Mouse (Mus musculus) frontal cortex, adult 2 months (tissue): ENCODE measurements around the gene Kcnh5. TPM values are rescaled to one million over a fixed set of nuclear protein-coding genes. Genes with fewer than 3 reads are reported as not detected.

Experiments
- DNase-seq, 2 experiments: peaks; one replicate each; pipeline ENCODE4 v3.0.0; 2022; ENCODE audit warnings: low spot score in 1 of 2; ENCODE audit errors: extremely low spot score in 1 of 2
- polyA plus RNA-seq: library from polyadenylated mRNA; depleted of rRNA; stranded (reverse); fragments of >200 nt; gene quantifications from 2 replicates; pipeline ENCODE4 v1.2.3, GENCODE M21; 2012; rRNA removed

Kcnh5 gene
- polyA plus RNA-seq, 1 experiment: 5.5 TPM

DNA sequence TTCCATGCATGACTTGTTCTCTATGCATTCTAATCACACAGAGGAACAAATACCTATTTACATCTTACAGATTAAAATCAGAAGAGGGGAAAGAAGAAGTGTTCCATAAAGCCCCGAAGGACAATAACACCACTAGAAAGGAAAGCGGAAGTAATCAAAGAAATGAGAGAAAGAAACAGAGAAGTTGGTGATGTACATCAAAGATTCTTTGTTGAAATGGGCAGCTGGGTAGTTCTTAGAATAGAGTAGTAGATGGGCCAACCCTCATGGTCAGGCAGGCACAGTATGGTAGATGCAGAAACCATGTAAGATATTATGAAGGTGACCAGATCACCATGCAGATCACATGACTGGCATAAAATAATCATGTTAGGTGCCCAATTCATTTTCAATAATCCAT, 210.9 kb downstream of the Kcnh5 start:
- DNase-seq: no peak

- DNase-seq: no peak
Measured at GRCm38 (mm10) chr12:74952661-74953060, 224.5 kb downstream of the Kcnh5 start.

DNA sequence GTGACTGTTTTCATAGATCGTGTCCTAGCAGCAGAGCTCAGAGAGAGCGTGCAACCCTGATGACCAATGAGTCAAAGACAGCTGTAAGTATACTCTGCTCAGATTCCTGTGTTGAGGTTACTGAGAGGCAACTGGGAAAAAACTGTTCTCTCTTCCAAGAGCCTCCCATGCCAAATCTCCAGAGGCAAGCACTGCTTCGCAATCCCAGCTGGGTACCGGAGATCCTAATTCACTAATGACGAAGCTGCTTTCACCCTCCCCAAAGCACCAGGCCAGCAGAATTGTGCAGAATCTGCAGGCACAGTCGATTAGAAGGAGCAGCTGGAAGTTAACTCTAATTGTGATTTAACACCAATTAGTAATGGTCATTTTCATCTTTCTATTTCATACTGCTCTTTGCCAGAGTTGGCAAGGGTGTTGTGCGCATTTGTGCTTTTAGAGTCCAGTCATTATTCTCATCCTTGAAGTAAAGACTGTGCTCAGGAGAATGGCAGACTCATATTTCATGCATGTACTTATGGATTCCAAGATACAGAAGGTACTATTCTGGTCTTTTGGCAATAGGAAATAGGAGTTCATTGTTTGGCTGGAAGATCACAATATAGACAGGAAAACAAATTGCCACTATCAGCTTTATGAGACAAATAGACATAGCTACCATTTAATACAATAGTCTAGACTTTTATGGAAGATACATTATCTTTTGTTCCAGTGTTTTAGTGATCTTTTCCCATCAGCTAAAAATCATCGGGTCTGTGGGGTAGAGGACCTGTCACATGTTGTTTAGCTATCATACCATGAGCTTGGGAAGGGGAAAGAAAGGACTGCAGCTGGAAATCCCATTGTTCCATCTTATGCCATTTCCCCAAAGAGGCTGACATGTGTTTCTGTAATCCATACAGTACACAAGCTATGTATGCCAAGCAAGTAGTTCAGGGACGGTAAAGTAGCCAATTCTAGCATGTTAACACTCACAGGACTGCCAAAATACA, 225.7 kb downstream of the Kcnh5 start:
- DNase-seq: no peak

- DNase-seq: no peak
Measured at GRCm38 (mm10) chr12:74901331-74901730, 275.8 kb downstream of the Kcnh5 start.

GRCm38 (mm10) chr12:74900777-74901176, 276.4 kb downstream of the Kcnh5 start:
- DNase-seq: no peak

- no peak for DNase-seq
Measured at GRCm38 (mm10) chr12:74899055-74899454, 278.1 kb downstream of the Kcnh5 start.

DNA sequence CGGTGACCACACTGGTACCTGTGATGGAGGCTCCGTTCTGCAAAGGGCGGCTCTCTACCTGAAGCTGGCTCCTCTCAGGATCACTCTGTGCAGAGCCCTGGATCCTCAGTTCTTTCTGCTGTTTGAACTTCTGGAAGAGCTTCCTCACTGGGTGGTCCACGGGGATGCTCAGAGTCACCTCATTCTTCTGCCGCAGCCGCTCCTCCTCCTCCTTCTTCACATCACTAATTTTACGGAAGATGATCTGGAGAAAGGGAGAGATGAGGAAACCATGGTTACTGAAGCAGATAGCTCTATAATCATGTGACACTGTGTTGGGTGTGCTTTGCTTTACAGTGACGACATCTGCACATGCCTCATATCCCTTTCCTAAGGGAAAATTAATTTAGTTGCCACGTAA, 278.9 kb downstream of the Kcnh5 start:
- no peak for DNase-seq

- DNase-seq: no peak
Measured at GRCm38 (mm10) chr12:74894870-74895423, 282.2 kb downstream of the Kcnh5 start.

DNA sequence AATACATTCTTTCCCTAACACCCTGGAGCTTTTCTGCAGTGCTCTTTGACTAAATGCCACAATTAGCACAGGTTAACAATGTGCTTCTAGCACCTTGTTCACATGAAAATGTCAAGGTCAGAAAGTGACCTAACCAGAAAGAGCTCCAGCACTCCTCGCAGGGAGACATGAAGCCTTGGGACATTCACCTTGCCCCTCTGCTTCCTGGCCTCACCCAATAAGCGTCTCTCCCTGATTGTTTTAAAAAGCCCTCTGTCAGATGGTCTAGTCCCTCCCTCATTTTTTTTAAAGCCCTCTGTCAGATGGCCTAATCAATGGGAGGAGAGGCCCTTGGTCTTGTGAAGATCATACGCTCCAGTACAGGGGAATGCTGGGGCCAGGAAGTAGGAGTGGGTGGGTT, 287.7 kb downstream of the Kcnh5 start:
- no peak for DNase-seq

DNA sequence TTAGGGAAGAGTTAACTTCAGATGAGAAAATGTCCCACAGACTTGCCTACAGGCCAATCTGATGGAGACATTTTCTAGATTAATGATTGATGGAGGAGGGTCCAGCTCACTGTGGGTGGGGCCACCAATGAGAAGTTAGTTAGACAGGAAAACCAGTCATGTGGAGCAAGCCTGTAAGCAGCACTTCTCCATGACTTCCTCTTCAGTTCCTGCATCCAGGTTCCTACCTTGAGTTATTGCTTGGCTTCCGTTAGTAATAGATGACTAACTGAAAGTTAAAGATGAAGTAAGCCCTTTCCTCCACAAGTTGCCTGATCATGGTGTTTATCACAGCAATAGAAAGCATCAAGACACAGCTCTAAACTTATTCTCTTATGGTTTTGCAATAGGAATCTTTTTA, 290.1 kb downstream of the Kcnh5 start:
- no peak for DNase-seq

GRCm38 (mm10) chr12:74881344-74881743, 295.8 kb downstream of the Kcnh5 start:
- no peak for DNase-seq

DNA sequence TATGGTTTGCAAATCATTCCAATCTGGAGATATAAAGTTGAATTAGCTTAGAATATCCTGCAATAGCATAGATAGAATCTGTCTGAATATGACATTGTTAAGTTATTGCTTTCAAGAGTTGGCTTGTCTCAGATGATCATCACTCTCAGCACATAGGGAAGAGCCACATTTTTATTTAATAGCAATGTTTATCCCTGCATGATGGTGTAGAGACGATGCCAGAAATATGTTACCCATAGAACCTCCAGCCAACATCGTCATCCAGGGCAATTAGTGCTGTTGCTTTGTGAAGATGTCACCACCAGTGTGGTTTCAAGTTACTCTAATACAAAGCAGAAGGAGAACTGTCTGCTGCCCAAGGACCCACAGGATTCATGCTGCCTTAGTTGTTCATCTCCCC, 321.5 kb downstream of the Kcnh5 start:
- no peak for DNase-seq

GRCm38 (mm10) chr12:74854263-74854662, 322.9 kb downstream of the Kcnh5 start:
- no peak for DNase-seq

DNA sequence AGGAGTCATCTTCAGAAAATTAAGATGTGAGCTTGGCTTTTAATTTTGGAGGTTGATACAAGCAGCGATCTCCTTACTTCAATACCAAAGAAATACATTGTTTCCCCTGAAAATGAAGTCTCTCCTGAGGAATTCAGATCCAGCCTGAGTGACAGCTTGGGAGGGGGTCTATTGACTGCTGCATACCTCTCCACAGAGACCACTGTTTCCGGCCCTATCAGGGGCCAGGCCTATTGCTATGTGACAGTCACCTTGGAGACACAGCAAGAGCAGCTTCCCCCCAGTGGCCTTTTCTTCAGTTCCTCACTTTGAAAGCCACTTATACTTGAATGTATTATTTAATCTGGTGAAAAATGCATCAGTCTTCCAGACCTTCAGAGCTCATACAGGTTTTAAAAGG, 326.8 kb downstream of the Kcnh5 start:
- DNase-seq: no peak

DNA sequence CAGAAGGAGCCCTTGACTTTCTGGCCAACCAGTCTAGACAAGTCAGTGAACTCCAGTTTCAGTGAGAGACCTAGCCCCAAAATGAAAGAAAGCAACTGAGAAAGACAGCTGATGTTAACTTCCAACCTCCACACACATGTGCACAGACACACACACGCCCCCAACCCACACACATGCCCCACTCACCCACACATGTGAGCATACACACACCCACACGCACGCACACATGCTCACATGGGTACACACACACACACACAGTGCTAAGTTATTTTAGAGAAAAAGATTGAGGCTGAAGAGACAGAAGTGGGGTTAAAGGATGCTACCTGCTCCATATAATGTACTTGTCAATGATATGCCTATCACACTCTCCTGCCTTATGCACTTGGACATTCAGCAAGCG, 327.2 kb downstream of the Kcnh5 start:
- DNase-seq: no peak

DNA sequence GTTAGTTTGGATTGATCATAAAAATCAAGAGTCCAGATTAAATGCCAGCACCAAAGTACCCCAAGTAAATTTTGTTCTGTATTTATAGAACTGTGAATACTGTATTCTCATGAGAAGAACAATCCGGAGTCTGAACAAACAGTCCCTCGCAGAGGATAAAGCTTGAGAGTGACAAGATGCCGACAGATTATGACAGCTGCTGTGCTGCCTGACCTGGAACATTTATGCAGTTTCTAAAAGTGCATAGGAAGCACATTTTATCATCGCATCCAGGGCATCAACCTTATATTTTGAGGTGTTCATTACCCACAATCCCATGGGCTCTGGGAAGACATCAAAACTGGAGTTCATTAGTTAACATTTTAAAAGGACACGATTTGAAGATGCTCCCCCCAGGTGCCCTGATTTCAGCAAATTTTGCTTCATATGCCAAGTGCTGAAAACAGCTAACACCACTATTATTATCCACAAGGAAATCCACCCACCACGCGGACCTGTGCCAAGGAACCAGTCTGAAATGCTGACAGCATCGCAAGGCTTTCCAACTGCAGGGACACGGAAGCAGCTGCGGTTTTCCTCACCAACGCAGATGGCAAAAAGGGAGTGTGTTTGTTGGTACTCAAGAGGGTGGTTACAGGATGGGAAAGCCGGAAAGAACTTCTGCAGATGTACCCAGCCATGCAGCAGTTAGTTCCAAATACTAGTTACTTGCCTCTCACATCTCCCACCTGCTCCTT, 328.4 kb downstream of the Kcnh5 start:
- peak; percentile 89 to 94 for DNase-seq

Other genes with a start within 250 kb of the Kcnh5 start
- 5.6 and 7.1 TPM in 2 replicates for gene Rhoj, start 131.0 kb upstream of the Kcnh5 start, polyA plus RNA-seq
- gene Gphb5, start 239.4 kb upstream of the Kcnh5 start, polyA plus RNA-seq: not detected in 2 replicates